Mouse (Mus musculus): Measurements from ENCODE around the gene Pde4b.

Pde4b gene

GRCm38 (mm10) chr4:102290052-102290734 lies 202.8 kb downstream of the Pde4b start:
- DNase-seq (ENCODE audit: low spot score), result no peak

DNA sequence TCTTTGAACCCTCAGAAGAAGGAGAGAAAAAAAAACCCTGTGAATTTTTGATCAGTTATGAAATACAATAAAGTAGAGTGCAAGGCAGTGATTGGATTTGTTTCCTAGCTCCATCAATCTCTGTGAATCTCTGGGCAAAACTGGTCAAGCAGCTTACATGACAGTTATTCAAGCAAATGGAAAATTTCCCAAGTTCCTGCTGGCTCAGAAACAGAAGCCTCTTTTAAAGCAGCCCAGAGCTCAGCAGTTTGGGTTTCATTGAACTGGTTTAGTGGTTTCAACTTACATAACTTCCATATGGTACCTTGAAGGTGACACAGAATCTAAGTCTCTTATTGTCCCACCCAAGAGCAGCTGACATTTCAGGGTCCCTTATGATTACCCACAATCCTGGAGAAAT lies 210.2 kb downstream of the Pde4b start:
- no peak for DNase-seq (ENCODE audit: low spot score)

- DNase-seq (ENCODE audit: low spot score), result no peak
Measured at GRCm38 (mm10) chr4:102302568-102302967, 215.2 kb downstream of the Pde4b start.

GRCm38 (mm10) chr4:102307661-102308297 lies 220.4 kb downstream of the Pde4b start:
- DNase-seq (ENCODE audit: low spot score), result no peak

- no peak for DNase-seq (ENCODE audit: low spot score)
Measured at GRCm38 (mm10) chr4:102310630-102311029, 223.3 kb downstream of the Pde4b start.

DNA sequence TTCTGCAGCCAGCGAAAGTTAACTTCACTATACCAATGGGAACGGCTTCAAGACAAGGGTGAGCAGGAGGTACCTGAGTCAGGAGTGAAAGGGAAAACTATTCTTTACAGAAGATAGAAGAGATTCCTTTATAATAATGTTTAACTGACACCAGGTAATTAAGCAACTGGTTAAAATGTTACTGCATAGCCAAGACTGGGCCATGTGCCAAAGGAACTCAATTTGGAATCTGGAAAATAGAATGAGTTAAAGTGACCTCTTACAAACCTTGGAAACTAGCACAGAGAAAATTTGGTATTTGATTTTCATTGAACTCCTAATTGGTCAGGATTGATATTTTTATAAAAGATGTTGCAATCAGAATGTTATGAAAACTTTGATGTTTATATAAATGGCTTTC lies 228.7 kb downstream of the Pde4b start:
- no peak for DNase-seq (ENCODE audit: low spot score)

- no peak for DNase-seq (ENCODE audit: low spot score)
Measured at GRCm38 (mm10) chr4:102316699-102317285, 229.4 kb downstream of the Pde4b start.

DNA sequence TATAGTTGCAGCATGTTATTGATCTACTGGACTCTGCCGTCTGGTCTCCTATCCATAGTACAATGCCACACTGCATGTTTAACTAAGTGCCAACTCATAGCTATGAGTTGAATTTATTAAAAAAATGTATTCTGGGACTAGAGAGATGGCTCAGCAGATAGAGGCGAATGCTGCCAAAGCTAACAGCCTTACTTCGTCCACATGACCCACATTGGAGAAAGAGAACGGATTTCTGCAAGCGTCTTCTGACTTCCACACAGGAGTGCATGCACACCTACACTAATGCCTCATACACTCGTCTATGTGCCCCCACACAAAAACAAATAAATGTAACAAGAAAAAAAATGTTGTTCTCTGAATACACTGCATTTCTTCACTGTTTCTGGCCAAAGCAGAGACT lies 231.3 kb downstream of the Pde4b start:
- DNase-seq (ENCODE audit: low spot score), result no peak

GRCm38 (mm10) chr4:102321340-102321739 lies 234.0 kb downstream of the Pde4b start:
- DNase-seq (ENCODE audit: low spot score), result no peak

- DNase-seq (ENCODE audit: low spot score), result no peak
Measured at GRCm38 (mm10) chr4:102332386-102332785, 245.0 kb downstream of the Pde4b start.

DNA sequence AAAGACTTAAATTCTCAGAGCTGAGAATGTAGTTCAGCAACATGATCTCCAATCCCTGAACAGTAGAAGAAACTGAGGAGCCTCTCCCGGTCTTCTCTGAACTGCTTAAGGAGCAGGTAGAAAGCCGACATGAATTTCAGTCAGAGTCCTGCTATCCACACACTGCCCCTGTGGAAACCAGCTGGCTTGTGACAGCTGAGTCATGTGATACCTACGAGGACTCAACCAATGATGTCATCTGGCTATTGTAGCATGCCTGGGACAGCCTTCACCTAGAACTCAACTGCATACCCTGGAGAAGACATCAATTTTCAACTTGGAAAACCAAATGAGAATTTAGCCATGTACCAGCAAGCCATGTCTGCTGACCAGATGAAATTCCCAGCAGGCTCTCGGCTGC lies 245.5 kb downstream of the Pde4b start:
- no peak for DNase-seq (ENCODE audit: low spot score)

- DNase-seq (ENCODE audit: low spot score), result no peak
Measured at GRCm38 (mm10) chr4:102346911-102347492, 259.7 kb downstream of the Pde4b start.

DNA sequence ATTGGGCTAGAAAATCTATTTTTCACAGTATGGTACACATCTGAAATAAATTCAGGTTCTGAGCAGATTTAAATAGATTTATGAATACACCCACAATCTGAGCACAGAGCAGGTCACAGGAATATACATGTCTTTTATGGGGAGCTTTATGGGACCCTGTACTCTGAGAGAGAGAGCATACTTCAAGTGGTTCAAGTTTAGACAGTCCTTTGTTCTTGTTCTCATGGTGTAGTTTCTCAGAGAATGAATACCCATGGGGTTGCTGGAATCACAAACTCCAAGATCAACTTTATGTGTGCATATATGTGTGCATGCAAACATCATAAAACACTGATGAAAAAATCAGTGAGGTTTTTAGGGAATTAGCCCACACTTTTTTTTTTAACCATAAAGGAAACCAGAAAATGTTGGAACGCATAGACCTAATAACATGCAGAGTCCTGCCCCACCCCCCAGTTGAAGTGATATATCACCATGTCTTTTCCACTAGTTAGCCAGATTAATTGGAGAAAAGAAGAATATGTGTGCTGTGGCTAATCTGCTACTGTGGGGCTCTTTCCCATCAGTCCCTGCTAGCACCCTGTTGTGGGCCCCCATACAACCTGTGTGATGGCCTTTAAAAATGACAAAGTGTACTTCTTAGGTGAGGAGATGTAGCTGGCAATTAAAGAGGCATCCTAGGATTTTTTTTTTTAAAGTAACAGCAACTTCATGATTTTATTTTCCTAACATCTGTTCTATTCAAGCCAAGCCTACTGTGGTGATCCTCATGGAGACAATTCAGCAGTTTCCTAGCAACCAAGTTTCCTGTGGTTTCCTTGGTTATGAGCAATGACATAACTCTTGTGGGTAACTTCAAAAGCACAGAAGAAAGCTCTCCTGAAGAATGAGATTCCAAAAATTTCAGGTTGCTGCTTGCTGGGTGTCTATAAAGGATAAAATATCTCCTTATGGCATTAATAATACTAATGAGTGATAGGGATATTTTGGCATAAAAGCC lies 264.4 kb downstream of the Pde4b start:
- DNase-seq (ENCODE audit: low spot score), result no peak

DNA sequence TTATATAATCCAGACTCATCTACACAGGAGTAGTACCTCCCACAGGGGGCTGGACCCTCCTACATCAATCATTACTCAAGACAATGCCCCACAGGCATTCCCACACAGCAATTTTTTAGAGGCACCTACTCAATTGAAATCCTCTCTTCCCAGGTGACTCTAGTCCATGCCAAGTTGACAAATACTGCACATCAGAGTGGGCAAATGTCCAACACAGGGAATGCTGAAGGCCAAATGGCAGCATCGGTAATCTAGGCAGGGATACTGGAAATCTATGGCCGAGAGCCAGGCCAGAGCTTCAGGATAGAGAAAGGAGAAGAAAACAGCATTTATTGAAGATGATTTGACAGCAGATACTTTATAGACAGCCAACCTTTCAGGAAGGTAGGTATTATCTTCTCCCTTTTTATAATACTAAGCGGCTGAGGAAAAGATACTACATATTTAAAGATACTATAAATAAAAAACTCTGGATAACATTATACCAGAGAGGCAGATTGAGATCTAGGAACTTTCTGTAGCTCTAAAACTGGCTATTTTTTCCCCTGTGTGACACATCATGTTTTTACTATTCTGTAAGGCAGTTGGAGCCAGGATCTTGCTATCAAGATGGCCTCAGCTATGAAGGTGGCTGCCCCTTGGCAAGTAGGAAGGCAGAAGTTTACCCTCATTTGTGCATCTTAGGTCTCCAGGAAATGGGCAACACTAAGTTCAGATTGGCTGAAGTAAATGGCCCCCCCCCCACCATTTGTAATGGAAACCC lies 266.5 kb downstream of the Pde4b start:
- no peak for DNase-seq (ENCODE audit: low spot score)

DNA sequence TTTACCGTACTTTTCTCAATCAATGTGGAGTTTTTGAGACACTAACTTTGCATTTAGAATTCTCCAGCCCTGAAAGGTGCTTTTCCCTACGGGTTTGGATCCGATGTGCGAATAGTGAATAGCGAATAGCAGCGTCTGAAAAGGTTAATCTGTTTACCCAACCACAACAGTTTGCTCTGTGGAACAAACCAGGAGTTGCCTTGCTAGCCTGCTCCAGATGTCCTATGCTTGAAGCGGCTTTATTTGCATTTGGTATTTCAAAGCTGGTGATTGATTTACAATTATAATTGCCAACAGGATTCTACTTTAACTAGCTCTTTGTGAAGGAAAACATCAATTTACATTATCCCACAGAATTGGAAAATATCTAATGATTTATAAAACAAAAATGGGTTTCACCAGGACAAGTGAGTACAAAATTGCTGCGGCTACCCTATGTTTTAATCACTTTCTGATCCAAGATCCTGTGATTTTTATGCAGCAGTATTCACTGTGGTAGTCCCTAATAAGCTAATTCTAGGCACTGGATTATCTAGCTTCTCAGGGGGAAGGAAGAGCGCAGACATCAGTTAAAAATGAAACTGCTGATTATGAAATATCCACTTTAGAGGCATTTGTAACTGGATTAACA lies 280.9 kb downstream of the Pde4b start:
- no peak for DNase-seq (ENCODE audit: low spot score)

DNA sequence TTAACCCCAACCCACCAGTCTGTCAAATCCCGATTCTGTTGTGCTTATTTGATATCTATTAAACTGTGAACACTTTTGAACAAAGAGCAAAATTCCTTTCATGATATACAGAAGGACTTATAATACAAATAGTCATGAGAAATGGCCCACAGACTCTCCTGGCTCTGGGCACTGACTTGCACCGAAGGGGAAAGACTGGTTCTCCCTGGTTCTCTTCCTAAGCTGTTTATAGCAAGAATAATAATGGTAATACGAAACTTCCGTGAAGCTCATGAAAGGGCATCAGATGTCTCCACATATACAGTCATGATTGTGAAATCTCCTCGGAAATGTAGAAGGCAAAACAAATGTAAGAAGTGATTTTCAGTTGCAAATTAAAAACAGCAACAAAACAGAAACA lies 287.3 kb downstream of the Pde4b start:
- DNase-seq (ENCODE audit: low spot score), result no peak

- no peak for DNase-seq (ENCODE audit: low spot score)
Measured at GRCm38 (mm10) chr4:102382763-102383505, 295.6 kb downstream of the Pde4b start.

DNA sequence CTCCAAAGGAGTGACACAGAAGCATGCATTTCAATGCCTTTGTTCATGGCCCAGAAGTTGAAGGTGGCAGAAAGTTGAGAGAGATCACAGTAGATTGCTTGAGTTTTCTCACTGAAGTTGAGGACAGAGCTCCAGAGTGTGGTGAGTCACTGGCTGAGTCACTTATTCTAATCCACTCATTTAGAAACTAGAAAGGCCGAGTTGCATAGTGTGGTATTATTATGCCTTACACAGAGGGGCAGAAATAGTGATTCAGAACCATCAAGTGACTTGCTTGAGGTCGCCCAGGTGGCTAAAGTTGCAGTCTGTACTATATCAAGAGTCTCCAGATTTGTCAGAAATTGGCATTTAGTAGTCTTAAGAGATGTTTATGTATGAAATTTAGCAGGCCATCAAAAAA lies 306.3 kb downstream of the Pde4b start:
- DNase-seq (ENCODE audit: low spot score), result no peak

DNA sequence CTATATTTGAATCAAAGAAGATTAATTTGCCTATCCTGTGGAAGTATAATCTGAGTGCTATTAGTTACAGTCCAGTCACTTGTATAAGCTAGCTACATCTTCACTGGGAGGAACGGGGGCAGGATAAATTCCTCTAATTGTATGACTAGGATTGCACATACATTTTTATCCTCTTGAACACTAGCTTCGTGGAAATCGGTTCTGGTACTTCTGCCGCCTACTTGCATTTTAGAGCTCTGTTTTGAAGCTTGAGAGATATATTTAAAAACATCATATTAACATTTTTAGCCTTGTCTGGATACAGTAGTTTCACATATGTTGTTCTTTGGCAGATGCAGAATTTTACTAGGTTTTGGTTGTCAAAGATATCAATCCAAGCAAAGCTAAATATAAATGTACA lies 310.0 kb downstream of the Pde4b start:
- no peak for DNase-seq (ENCODE audit: low spot score)

DNA sequence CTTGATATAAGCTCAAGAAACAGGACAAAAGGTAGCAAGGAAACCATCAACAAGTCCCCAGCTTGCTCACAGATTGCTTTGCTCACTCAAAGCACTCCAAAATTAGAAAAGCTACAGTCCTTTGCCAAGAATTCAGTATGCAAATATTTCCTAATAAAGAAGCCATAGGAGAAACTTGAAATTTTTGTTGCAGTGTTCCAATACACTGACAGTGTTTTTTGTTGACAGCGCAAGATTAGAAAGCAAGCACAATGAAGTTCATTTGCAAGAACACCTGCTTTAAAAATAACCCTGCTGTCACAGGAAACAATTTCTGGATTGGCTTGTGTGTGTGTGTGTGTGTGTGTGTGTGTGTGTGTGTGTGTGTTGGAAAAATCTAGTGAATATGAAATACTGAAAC lies 311.2 kb downstream of the Pde4b start:
- no peak for DNase-seq (ENCODE audit: low spot score)

Measured in testis, postnatal 10 days (tissue).